Mouse (Mus musculus) kidney, embryonic 14.5 days (tissue): Measurements from ENCODE around the gene Eva1b. TPM values are rescaled to one million over a fixed set of nuclear protein-coding genes. Genes with fewer than 3 reads are reported as not detected.
A peak's percentile ranks its signal among the peaks of the same experiment; 100 is the strongest.

Source experiments
- ATAC-seq: fragments of 200-750 bp; cut with Nextera tagmentation; 2 replicates; pipeline ENCODE4 v1.8.0; 2017; ENCODE audit warnings: moderate number of reproducible peaks, mild to moderate bottlenecking, moderate TSS enrichment, moderate library complexity; ENCODE audit not compliant: low FRiP score, low TSS enrichment
- H3K27ac ChIP-seq: fragments of 300-500 bp; sonication (generic); 2 replicates; pipeline ENCODE4 v1.5.1; 2014; ENCODE audit warnings: low read depth, mild to moderate bottlenecking, low read length, moderate library complexity, mixed read lengths
- H3K27me3 ChIP-seq: fragments of 300-500 bp; sonication (generic); 2 replicates; pipeline ENCODE4 v1.6.1; 2014; ENCODE audit warnings: mild to moderate bottlenecking, low read length; ENCODE audit not compliant: control insufficient read depth, insufficient read depth
- H3K36me3 ChIP-seq: fragments of 300-500 bp; sonication (generic); 2 replicates; pipeline ENCODE4 v1.6.1; 2014; ENCODE audit warnings: low read length, mixed read lengths; ENCODE audit not compliant: control insufficient read depth, insufficient read depth
- H3K4me1 ChIP-seq: fragments of 300-500 bp; sonication (generic); 2 replicates; pipeline ENCODE4 v1.6.1; 2014; ENCODE audit warnings: low read length, mixed read lengths; ENCODE audit not compliant: control insufficient read depth, insufficient read depth
- H3K4me2 ChIP-seq: fragments of 300-500 bp; sonication (generic); replicated peaks from 2 replicates; pipeline ENCODE4 v1.6.1; 2014; ENCODE audit warnings: low read depth, mild to moderate bottlenecking, low read length
- H3K4me3 ChIP-seq: fragments of 300-500 bp; sonication (generic); 2 replicates; pipeline ENCODE4 v1.5.1; 2014; ENCODE audit warnings: mild to moderate bottlenecking, low read length
- H3K9ac ChIP-seq: fragments of 300-500 bp; sonication (generic); 2 replicates; pipeline ENCODE4 v1.6.1; 2014; ENCODE audit warnings: low read depth, mild to moderate bottlenecking, low read length, moderate library complexity
- H3K9me3 ChIP-seq: fragments of 300-500 bp; sonication (generic); 2 replicates; pipeline ENCODE4 v1.6.1; 2016; ENCODE audit warnings: low read length; ENCODE audit not compliant: control insufficient read depth
- WGBS: fragments of 180-500 bp; shearing (Covaris S2); extraction: QIAGEN DNeasy Blood & Tissue Kit; methylation state at CpG from one replicate; pipeline ENCODE4 v1.1.7; 2014; 5-methylcytosine and 5-hydroxymethylcytosine counted together
- polyA plus RNA-seq: library from polyadenylated mRNA; unstranded; fragments of >200 nt; fragmentation: Nextera tagmentation; extraction: Ambion mirVana; gene quantifications from 2 replicates; pipeline ENCODE4 v1.2.1, GENCODE M21; 2014

Gene Eva1b
- polyA plus RNA-seq, 1 experiment from 2014 or later, result 96.1 TPM

DNA sequence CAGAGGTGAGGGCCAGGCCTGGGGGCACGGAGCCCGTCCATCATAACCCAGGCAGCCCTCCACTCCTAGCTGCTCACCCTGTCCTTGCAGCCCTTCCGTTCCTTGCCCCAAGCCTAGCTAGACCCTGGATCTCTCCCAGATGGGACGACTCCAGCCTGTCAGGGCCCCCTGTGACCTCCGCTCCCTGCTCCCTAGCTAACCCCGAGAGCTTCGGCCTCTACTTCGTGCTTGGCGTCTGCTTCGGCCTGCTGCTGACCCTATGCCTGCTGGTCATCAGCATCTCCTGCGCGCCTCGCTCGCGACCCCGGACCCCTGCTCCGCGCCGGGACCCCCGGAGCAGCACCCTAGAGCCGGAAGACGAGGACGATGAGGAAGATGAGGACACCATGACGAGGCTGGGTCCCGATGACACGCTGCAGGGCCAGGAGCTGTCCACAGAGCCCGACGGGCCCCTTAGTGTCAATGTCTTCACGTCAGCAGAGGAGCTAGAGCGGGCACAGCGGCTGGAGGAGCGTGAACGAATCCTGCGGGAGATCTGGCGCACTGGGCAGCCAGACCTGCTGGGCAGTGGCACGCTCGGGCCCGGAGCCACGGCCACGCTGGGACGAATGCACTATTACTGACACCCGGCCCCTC, 1.6 kb downstream of the Eva1b start:
- H3K4me3 ChIP-seq, result peak overlapping the region; percentile 70
- H3K4me1 ChIP-seq, result peaks cover 51% of the 10 kb centered on the region
- no peak for ATAC-seq

GRCm38 (mm10) chr4:126149798-126150197, 2.3 kb downstream of the Eva1b start:
- peak overlapping the region; percentile 88; the same call in 1 of the 2 replicates for H3K9ac ChIP-seq
- H3K36me3 ChIP-seq, result peaks cover 15% of the 10 kb centered on the region
- peak overlapping the region; percentile 98 for H3K27ac ChIP-seq
- H3K4me3 ChIP-seq, result peak overlapping the region; percentile 70
- peak; percentile 11 for ATAC-seq
- H3K4me1 ChIP-seq, result peaks cover 51% of the 10 kb centered on the region
- WGBS, result 4% methylated on average over 10 of the region's 10 CpGs
- H3K27me3 ChIP-seq, result no peaks in the 10 kb centered on the region
- no peaks in the 10 kb centered on the region for H3K9me3 ChIP-seq
- peak overlapping the region; percentile 78 for H3K4me2 ChIP-seq

More for the DNA sequence above, 1.6 kb downstream of the Eva1b start:
- no peaks in the 10 kb centered on the region for H3K9me3 ChIP-seq
- peak overlapping the region; percentile 88 for H3K9ac ChIP-seq
- peaks cover 15% of the 10 kb centered on the region for H3K36me3 ChIP-seq
- no peaks in the 10 kb centered on the region for H3K27me3 ChIP-seq
- peak overlapping the region; percentile 78 for H3K4me2 ChIP-seq
- WGBS, result 11% methylated on average over 42 of the region's 42 CpGs
- peak overlapping the region; percentile 98 for H3K27ac ChIP-seq

GRCm38 (mm10) chr4:126150297-126150948, 2.9 kb downstream of the Eva1b start:
- peak; percentile 51 for ATAC-seq
- no peaks in the 10 kb centered on the region for H3K9me3 ChIP-seq
- H3K27ac ChIP-seq, result peak overlapping the region; percentile 98
- H3K4me2 ChIP-seq, result peak overlapping the region; percentile 78
- peak overlapping the region; percentile 88; the same call in 1 of the 2 replicates for H3K9ac ChIP-seq
- H3K36me3 ChIP-seq, result peaks cover 15% of the 10 kb centered on the region
- H3K27me3 ChIP-seq, result no peaks in the 10 kb centered on the region
- H3K4me3 ChIP-seq, result peak overlapping the region; percentile 70
- H3K4me1 ChIP-seq, result peaks cover 46% of the 10 kb centered on the region
- WGBS, result 13% methylated on average over 16 of the region's 16 CpGs

- Histone ChIP-seq H3K4me1 (peaks cover 44% of the 10 kb centered on the region), H3K4me3 (peak overlapping the region; percentile 70), H3K36me3 (peaks cover 15% of the 10 kb centered on the region), H3K27me3 (no peaks in the 10 kb centered on the region), H3K4me2 (peak overlapping the region; percentile 78), H3K27ac (peak overlapping the region; percentile 98), H3K9me3 (no peaks in the 10 kb centered on the region), H3K9ac (peak overlapping the region; percentile 18; the same call in 1 of the 2 replicates)
- no peak for ATAC-seq
- WGBS, result 35% methylated on average over 6 of the region's 6 CpGs
These were observed 3.4 kb downstream of the Eva1b start for GRCm38 (mm10) chr4:126150949-126151320.

- Histone ChIP-seq H3K27ac (no peak overlapping the region), H3K4me3 (no peak overlapping the region)
These were observed 4.3 kb downstream of the Eva1b start for GRCm38 (mm10) chr4:126151701-126152440.

GRCm38 (mm10) chr4:126152864-126153263, 5.3 kb downstream of the Eva1b start:
- no peak for ATAC-seq
- Histone ChIP-seq H3K27me3 (no peaks in the 10 kb centered on the region), H3K4me2 (no peak overlapping the region), H3K27ac (no peak overlapping the region), H3K4me1 (peaks cover 28% of the 10 kb centered on the region), H3K9me3 (no peaks in the 10 kb centered on the region; the same call in 1 of the 2 replicates), H3K4me3 (no peak overlapping the region), H3K9ac (no peak overlapping the region), H3K36me3 (peaks cover 15% of the 10 kb centered on the region)
- WGBS, result 59% methylated on average over 14 of the region's 14 CpGs

More at GRCm38 (mm10) chr4:126151701-126152440, 4.3 kb downstream of the Eva1b start:
- Histone ChIP-seq H3K4me1 (peaks cover 34% of the 10 kb centered on the region), H3K9me3 (no peaks in the 10 kb centered on the region; the same call in 1 of the 2 replicates), H3K27me3 (no peaks in the 10 kb centered on the region), H3K36me3 (peaks cover 15% of the 10 kb centered on the region), H3K9ac (0 out of 2 replicates have a peak overlapping the region, but pooled peaks have one; percentile 18), H3K4me2 (no peak overlapping the region)
- WGBS, result 84% methylated on average over 16 of the region's 16 CpGs
- ATAC-seq, result no peak

- WGBS, result 24% methylated on average over 4 of the region's 4 CpGs
- Histone ChIP-seq H3K4me2 (no peak overlapping the region), H3K9ac (no peak overlapping the region), H3K27ac (peak overlapping the region; percentile 88), H3K27me3 (no peaks in the 10 kb centered on the region), H3K9me3 (no peaks in the 10 kb centered on the region; the same call in 1 of the 2 replicates), H3K4me3 (no peak overlapping the region), H3K36me3 (peaks cover 11% of the 10 kb centered on the region), H3K4me1 (peaks cover 16% of the 10 kb centered on the region)
- no peak for ATAC-seq
These were observed 7.6 kb downstream of the Eva1b start for GRCm38 (mm10) chr4:126155183-126155582.

- Histone ChIP-seq H3K4me1 (peaks cover 9% of the 10 kb centered on the region), H3K27ac (peak overlapping the region; percentile 88), H3K9ac (no peak overlapping the region), H3K4me3 (no peak overlapping the region), H3K27me3 (no peaks in the 10 kb centered on the region), H3K4me2 (no peak overlapping the region), H3K36me3 (peaks cover 11% of the 10 kb centered on the region), H3K9me3 (no peaks in the 10 kb centered on the region; the same call in 1 of the 2 replicates)
- peak; percentile 65 for ATAC-seq
- 12% methylated on average over 2 of the region's 2 CpGs for WGBS
These were observed 8.3 kb downstream of the Eva1b start for GRCm38 (mm10) chr4:126155869-126156268.
